Mouse (Mus musculus): ENCODE data around the gene Them5. TPM values are rescaled to one million over a fixed set of nuclear protein-coding genes. Genes with fewer than 3 reads are reported as not detected.

The Them5 gene
- polyA plus RNA-seq, 1 experiment from 2014 or later, result 0.06 TPM

DNA sequence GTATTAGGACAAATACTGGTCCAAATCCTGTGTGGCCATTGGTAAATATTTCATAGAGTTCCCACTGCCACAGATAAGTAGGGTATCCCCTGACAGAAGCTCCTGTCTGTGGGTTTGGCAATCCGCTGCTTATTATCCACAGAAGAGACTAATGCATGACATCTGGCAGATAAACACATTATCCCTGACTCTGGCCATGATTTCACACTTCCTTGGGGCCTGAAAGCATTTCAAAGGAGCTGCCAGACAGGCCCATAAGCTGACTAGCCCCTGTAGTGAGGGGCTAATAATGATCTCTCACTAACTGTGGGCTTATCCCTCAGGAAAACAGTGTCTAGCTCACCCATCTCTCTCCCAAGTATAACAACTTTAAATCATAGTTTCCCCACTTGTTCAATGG lies 653 bp downstream of the Them5 start:
- in situ Hi-C loops (cut with MboI; ENCODE audit: low pct_unique_long_range_greater_than_20kb), result no loop called here
- CTCF ChIA-PET, result interaction anchor here (1.0 to 1.7 kb wide), 3 partner anchors 9 to 18 kb away, joined by 3 to 6 read pairs (median 4); no protein-coding TSS in a partner anchor
- DNase-seq (ENCODE audit: low read depth, low spot score) (peak; percentile 7), ATAC-seq (no peak)
- peaks cover 33% of the 10 kb centered on the region for H3K27me3 ChIP-seq
- no peak for TF ChIP-seq CTCF (IDR thresholded peaks at IDR 0.05)
- POLR2A ChIA-PET, result no interaction called here

DNA sequence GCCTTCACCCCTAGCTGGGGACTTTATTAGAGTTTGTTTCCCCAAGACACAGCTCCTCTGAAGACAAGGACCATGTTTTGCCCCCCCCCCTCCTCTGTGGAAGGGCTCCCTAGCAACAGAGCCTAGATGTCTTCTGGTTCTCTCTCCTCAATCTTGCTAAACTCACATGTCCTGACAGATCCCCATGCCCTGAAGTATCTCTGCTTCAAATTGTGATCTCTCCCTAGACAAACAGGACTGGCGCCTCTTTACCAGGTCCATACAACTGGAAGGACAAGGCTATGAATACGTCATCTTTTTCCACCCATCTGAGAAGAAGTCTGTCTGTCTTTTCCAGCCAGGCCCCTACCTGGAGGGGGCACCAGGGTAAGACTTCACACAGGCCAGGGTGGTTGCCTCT lies 2.3 kb downstream of the Them5 start:
- no peak for TF ChIP-seq CTCF (IDR thresholded peaks at IDR 0.05)
- no peak for ATAC-seq
- no peak for DNase-seq (ENCODE audit: low read depth, low spot score)
- in situ Hi-C loops (cut with MboI; ENCODE audit: low pct_unique_long_range_greater_than_20kb), result no loop called here
- CTCF ChIA-PET, result interaction anchor here (1.7 kb wide), 1 partner anchor 17 kb away, joined by 6 read pairs; no protein-coding TSS in a partner anchor
- POLR2A ChIA-PET, result no interaction called here
- H3K27me3 ChIP-seq, result peaks cover 34% of the 10 kb centered on the region

DNA sequence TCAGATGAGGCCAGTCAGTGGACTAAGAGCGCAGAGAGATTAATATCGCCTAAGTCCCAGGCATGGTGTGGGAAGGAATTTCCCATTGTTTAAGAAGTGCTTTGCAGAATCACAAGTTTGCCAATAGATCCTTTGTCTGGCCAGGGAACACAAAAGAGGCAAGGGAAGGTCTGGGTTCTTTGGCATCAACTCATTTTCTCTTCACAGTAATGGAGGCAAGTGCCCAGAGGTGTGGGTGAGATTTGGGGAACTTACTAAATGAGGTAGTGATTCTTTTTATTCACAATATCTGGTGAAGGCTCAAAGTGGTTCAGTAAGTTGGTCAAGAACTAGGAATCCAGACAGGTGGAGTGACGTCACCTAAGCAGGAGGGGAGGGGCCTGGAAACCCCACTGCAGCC lies 3.0 kb downstream of the Them5 start:
- no peak for TF ChIP-seq CTCF (IDR thresholded peaks at IDR 0.05)
- H3K27me3 ChIP-seq, result peaks cover 27% of the 10 kb centered on the region
- ChIA-PET POLR2A (no interaction called here), CTCF (no interaction called here)
- ATAC-seq (no peak), DNase-seq (ENCODE audit: low read depth, low spot score) (no peak)
- in situ Hi-C loops (cut with MboI; ENCODE audit: low pct_unique_long_range_greater_than_20kb), result no loop called here

DNA sequence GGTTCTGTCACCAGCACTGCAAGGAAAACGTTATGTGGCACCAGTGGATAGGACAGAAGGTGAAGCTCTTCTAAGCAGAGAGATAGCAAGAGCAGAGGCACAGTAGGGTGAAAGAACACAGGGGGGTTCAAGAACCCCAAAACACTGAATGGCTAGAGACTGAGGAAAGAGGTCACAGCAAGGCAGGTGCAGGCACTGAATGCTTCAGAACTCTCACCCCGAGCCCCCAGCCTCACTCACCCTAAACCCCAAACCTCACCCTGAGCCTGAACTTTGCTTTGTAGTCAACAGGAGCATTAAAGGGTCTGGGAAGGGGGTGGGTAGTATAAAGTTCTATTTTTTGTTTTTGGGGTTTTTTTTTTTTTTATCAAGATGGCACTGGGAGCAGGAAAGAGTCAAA lies 6.2 kb downstream of the Them5 start:
- no peak for TF ChIP-seq CTCF (IDR thresholded peaks at IDR 0.05)
- ATAC-seq, result no peak
- ChIA-PET CTCF (interaction anchor here (1.3 kb wide), 1 partner anchor 12 kb away, joined by 3 read pairs; no protein-coding TSS in a partner anchor), POLR2A (no interaction called here)
- no peak for DNase-seq (ENCODE audit: low read depth, low spot score)
- in situ Hi-C loops (cut with MboI; ENCODE audit: low pct_unique_long_range_greater_than_20kb), result no loop called here
- peaks cover 27% of the 10 kb centered on the region for H3K27me3 ChIP-seq

DNA sequence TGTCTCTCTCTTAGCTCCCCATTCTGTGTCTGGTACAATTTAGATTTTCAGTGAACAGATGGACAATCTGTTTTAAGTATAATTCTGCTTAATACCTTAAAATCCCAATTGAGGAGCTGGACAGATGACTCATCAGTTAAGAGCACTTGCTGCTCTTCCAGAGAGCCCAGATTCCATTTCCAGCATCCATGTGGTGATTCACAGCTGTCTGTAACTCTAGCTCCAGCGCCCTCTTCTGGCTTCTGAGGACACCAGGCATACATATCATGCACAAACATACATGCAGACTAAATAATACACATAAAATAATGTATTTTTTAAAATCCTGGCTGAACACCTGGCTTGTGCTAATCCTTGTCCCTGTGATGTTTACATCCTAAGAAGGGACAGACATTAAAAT lies 18.9 kb downstream of the Them5 start:
- DNase-seq (ENCODE audit: low read depth, low spot score) (peak; percentile 59), ATAC-seq (peak; percentile 78)
- in situ Hi-C loops (cut with MboI; ENCODE audit: low pct_unique_long_range_greater_than_20kb), result loop anchor here (25.0 kb wide), 1 partner anchor 599 kb away; the partner anchor contains the start of gene Gm5773
- ChIA-PET CTCF (interaction anchor here (1.0 to 1.8 kb wide), 5 partner anchors 13 to 84 kb away, joined by 3 to 8 read pairs (median 6); no protein-coding TSS in a partner anchor), POLR2A (no interaction called here)
- H3K27me3 ChIP-seq, result peaks cover 30% of the 10 kb centered on the region
- TF ChIP-seq CTCF (IDR thresholded peaks at IDR 0.05), result peak; percentile 93

DNA sequence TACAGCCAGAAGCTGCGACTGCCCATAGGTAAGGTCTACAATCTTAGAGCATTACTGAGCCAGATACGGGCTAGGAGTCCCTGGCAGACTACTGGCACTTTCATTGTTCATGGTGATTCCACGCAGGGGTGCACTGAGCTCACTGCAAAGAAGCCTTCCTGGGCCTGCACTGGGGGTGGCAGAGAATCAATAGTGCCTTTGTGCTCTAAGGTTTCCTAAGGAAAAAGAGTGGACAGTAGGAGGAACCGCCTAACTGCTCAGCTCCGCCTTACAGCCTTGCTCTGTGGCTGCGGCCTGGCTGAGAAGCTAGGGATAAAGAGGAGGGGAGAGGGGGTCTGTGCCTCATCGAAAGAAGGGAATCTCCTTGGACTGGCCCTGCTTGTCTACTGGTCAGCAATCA lies 20.2 kb downstream of the Them5 start, which contains the start of gene C2cd4d:
Gene C2cd4d, plus strand, starts transcription at position 301 of the 400 bp plus-strand sequence.
- no peak for TF ChIP-seq CTCF (IDR thresholded peaks at IDR 0.05)
- POLR2A ChIA-PET, result interaction anchor here (0.6 to 0.8 kb wide), 2 partner anchors 59 to 1318 kb away, joined by 4 read pairs; no protein-coding TSS in a partner anchor
- in situ Hi-C loops (cut with MboI; ENCODE audit: low pct_unique_long_range_greater_than_20kb), result loop anchor here (25.0 kb wide), 1 partner anchor 600 kb away; the partner anchor contains the start of gene Gm5773
- DNase-seq (ENCODE audit: low read depth, low spot score) (no peak), ATAC-seq (no peak)
- peaks cover 24% of the 10 kb centered on the region for H3K27me3 ChIP-seq
- CTCF ChIA-PET, result no interaction called here

DNA sequence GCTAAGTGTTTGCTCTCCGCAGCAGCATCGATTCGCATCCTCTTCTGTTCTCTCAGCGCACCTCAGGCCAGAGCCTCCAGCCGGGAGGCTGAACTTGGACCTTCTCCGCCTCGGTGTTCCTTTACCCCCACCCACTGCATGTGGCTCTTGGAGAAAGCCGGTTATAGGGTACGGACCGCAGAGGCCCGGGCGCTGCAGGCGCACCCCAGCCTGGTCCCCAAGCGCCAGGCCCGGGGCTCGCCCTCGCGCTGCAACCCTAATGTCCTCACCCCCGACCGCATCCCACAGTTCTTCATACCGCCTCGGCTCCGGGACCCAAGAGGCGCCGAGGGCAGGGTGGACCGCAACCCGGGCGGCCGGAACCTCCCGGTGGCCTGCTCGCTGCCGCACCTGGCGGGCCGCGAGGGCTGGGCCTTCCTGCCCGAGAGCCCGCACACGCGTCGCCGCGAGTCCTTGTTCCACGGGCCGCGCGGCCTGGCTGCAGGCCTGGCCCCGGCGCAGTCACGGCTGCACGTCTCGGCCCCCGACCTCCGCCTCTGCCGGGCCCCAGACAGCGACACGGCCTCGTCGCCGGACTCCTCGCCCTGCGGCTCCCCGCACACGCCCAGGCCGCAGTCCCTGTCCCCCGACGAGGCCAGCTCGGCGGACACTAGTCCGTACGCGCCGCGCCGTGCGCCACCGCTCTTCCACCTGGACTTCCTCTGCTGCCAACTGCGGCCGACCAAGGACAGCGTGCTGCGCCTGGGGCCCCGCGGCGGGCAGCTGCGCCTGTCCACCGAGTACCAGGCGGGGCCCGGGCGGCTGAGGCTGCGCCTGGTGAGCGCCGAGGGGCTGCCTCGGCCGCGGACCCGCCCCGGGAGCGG lies 21.6 kb downstream of the Them5 start:
- ATAC-seq (no peak), DNase-seq (ENCODE audit: low read depth, low spot score) (no peak)
- POLR2A ChIA-PET, result interaction anchor here (0.7 kb wide), 1 partner anchor 79 kb away, joined by 3 read pairs; the partner anchor contains the start of gene Mrpl9
- in situ Hi-C loops (cut with MboI; ENCODE audit: low pct_unique_long_range_greater_than_20kb), result loop anchor here (25.0 kb wide), 1 partner anchor 601 kb away; the partner anchor contains the start of gene Gm5773
- H3K27me3 ChIP-seq, result peaks cover 20% of the 10 kb centered on the region
- no peak for TF ChIP-seq CTCF (IDR thresholded peaks at IDR 0.05)
- CTCF ChIA-PET, result no interaction called here

DNA sequence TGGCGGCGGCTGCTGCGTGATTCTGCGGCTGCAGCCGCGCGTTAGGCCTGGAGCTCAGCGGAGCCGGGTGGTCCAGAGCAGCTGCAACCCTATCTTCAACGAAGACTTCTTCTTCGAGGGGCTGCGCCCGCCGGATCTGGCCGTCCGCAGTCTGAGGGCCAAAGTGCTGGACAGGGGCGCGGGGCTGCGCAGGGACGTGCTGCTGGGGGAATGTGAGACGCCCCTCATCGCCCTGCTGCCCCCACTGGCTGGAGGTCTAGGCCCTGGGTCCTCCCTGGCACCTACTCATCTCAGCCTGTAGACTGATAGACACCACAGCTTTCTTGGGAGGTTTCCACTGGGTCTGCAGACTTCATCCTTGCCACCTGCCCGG lies 22.2 kb downstream of the Them5 start:
- CTCF ChIA-PET, result interaction anchor here (1.7 kb wide), 1 partner anchor 9 kb away, joined by 4 read pairs; no protein-coding TSS in a partner anchor
- in situ Hi-C loops (cut with MboI; ENCODE audit: low pct_unique_long_range_greater_than_20kb), result loop anchor here (25.0 kb wide), 1 partner anchor 602 kb away; the partner anchor contains the start of gene Gm5773
- no peak for ATAC-seq
- H3K27me3 ChIP-seq, result peaks cover 20% of the 10 kb centered on the region
- TF ChIP-seq CTCF (IDR thresholded peaks at IDR 0.05), result no peak
- no peak for DNase-seq (ENCODE audit: low read depth, low spot score)
- POLR2A ChIA-PET, result interaction anchor here (0.7 kb wide), 1 partner anchor 79 kb away, joined by 3 read pairs; the partner anchor contains the start of gene Mrpl9

DNA sequence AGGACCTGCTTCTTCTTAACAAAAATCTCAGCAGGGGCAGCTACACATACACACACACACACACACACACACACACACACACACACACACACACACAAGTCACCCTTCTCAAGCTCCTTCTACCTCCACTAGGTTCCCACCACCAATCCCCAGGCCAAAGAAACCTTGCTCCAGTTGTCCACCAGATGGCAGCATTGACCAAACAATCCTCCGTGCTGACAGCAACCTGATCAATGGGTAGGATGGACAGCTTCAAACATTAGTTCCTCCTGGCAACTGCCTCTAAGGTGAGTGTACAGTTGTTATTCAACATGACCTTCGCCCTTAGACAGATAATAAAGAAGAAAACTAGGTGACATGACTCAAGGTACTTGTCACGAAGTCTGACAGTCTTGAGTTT lies 24.9 kb downstream of the Them5 start:
- DNase-seq (ENCODE audit: low read depth, low spot score), result no peak
- peaks cover 15% of the 10 kb centered on the region for H3K27me3 ChIP-seq
- ChIA-PET CTCF (interaction anchor here (0.7 to 2.7 kb wide), 30 partner anchors 9 to 482 kb away, joined by 3 to 16 read pairs (median 4); no protein-coding TSS in a partner anchor), POLR2A (interaction anchor here (0.6 to 1.6 kb wide), 3 partner anchors 16 to 235 kb away, joined by 3 to 4 read pairs (median 3); no protein-coding TSS in a partner anchor)
- no peak for TF ChIP-seq CTCF (IDR thresholded peaks at IDR 0.05)
- ATAC-seq, result peak; percentile 49
- in situ Hi-C loops (cut with MboI; ENCODE audit: low pct_unique_long_range_greater_than_20kb), result loop anchor here (5.0 to 25.0 kb wide), 4 partner anchors 76 to 604 kb away; partner anchors contain the start of genes Gm5773, Mrpl9 and Oaz3

DNA sequence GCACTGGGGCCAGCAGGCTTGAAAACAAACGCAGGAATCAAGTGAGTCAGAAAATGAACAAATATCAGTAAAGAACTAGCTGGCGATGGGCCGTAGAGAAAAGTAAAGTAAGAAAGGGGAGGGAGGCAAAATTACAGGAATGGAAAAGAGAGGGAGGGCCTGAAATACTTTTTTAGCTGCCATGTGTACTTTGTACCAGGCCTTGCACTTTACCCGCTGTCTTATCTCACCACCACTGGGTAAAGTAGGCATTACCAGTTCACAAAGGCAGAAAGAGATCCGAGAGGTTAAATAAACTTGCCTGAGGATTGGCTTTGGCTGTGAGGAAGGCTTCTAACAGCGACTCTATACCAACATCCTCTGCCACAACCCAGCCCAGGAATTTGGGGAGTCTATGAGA lies 25.6 kb downstream of the Them5 start:
- CTCF ChIA-PET, result interaction anchor here (0.7 to 2.7 kb wide), 22 partner anchors 10 to 356 kb away, joined by 3 to 16 read pairs (median 4); no protein-coding TSS in a partner anchor
- H3K27me3 ChIP-seq, result peaks cover 15% of the 10 kb centered on the region
- POLR2A ChIA-PET, result interaction anchor here (0.9 to 1.6 kb wide), 3 partner anchors 15 to 78 kb away, joined by 3 to 4 read pairs (median 3); partner anchors contain the start of genes Mrpl9 and Oaz3
- DNase-seq (ENCODE audit: low read depth, low spot score), result no peak
- in situ Hi-C loops (cut with MboI; ENCODE audit: low pct_unique_long_range_greater_than_20kb), result loop anchor here (5.0 to 25.0 kb wide), 4 partner anchors 75 to 605 kb away; partner anchors contain the start of genes Gm5773, Mrpl9 and Oaz3
- ATAC-seq, result no peak
- TF ChIP-seq CTCF (IDR thresholded peaks at IDR 0.05), result no peak
